Mouse (Mus musculus): Measurements from ENCODE around the gene Lonp2.

The Lonp2 gene

GRCm38 (mm10) chr8:86713407-86714188 is 89.8 kb downstream of the Lonp2 start:
- peak; percentile 67 to 83 for DNase-seq (ENCODE audit: low spot score in 2 of 2)

GRCm38 (mm10) chr8:86718332-86718994 is 94.6 kb downstream of the Lonp2 start:
- DNase-seq (ENCODE audit: low spot score in 2 of 2) = no peak

GRCm38 (mm10) chr8:86719368-86719767 is 95.5 kb downstream of the Lonp2 start:
- no peak for DNase-seq (ENCODE audit: low spot score in 2 of 2)

GRCm38 (mm10) chr8:86720756-86721459 is 97.1 kb downstream of the Lonp2 start:
- DNase-seq (ENCODE audit: low spot score in 2 of 2) = no peak

- no peak for DNase-seq (ENCODE audit: low spot score in 2 of 2)
Measured at GRCm38 (mm10) chr8:86721490-86721889, 97.6 kb downstream of the Lonp2 start.

- no peak for DNase-seq (ENCODE audit: low spot score in 2 of 2)
Measured at GRCm38 (mm10) chr8:86726959-86727358, 103.1 kb downstream of the Lonp2 start.

- DNase-seq (ENCODE audit: low spot score in 2 of 2) = no peak
Measured at GRCm38 (mm10) chr8:86728224-86728950, 104.5 kb downstream of the Lonp2 start.

GRCm38 (mm10) chr8:86730303-86730702 is 106.5 kb downstream of the Lonp2 start:
- no peak for DNase-seq (ENCODE audit: low spot score in 2 of 2)

- no peak for DNase-seq (ENCODE audit: low spot score in 2 of 2)
Measured at GRCm38 (mm10) chr8:86730860-86731259, 107.0 kb downstream of the Lonp2 start.

GRCm38 (mm10) chr8:86734171-86734570 is 110.3 kb downstream of the Lonp2 start:
- no peak for DNase-seq (ENCODE audit: low spot score in 2 of 2)

- DNase-seq (ENCODE audit: low spot score in 2 of 2) = no peak
Measured at GRCm38 (mm10) chr8:86734954-86735353, 111.1 kb downstream of the Lonp2 start.

- DNase-seq (ENCODE audit: low spot score in 2 of 2) = no peak
Measured at GRCm38 (mm10) chr8:86735446-86736111, 111.7 kb downstream of the Lonp2 start.

GRCm38 (mm10) chr8:86740899-86741298 is 117.1 kb downstream of the Lonp2 start:
- no peak for DNase-seq (ENCODE audit: low spot score in 2 of 2)

- no peak for DNase-seq (ENCODE audit: low spot score in 2 of 2)
Measured at GRCm38 (mm10) chr8:86741627-86742026, 117.8 kb downstream of the Lonp2 start.

- no peak for DNase-seq (ENCODE audit: low spot score in 2 of 2)
Measured at GRCm38 (mm10) chr8:86742605-86743345, 118.9 kb downstream of the Lonp2 start.

GRCm38 (mm10) chr8:86744313-86745220 is 120.7 kb downstream of the Lonp2 start:
- DNase-seq (ENCODE audit: low spot score in 2 of 2) = no peak

- peak in 1 of 2 experiments; percentile 61 for DNase-seq (ENCODE audit: low spot score in 2 of 2)
Measured at GRCm38 (mm10) chr8:86745221-86745934, 121.5 kb downstream of the Lonp2 start, which contains the start of the genes Gm10638 and Siah1a. TSS of gene Gm10638 (plus strand) at chr8:86745699. TSS of gene Siah1a (minus strand) at chr8:86745934.

- peak; percentile 64 to 92 for DNase-seq (ENCODE audit: low spot score in 2 of 2)
Measured at GRCm38 (mm10) chr8:86745935-86746441, 122.1 kb downstream of the Lonp2 start.

Measured in left cerebral cortex, adult 9 months (tissue).